Mouse (Mus musculus): ENCODE results near the gene Spdef.
A peak's percentile ranks its signal among the peaks of the same experiment; 100 is the strongest.

Gene Spdef

DNA sequence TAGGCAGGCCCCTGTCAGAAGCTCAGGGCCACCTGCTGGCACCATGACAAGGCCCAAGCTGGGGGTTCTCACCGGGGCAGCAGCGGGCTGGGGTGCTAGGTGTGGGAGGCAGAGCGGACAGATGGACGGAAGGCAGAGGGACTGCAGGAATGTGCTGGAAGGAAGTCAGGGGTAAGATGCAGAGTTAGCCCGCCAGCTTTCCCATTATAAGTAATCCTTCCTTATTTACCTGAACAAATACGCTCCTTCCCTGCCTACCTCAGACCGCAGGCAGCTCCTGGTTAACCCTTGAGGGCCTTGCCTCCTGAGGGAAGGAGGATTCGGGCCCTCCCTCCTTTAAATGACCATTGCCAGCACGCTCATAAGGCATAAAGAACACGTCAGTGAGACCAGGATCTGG, at the start of gene Spdef:
Gene Spdef (minus strand): TSS at position 186 of the 400 bp plus-strand sequence.
- no peak for DNase-seq (ENCODE audit: extremely low spot score)

DNA sequence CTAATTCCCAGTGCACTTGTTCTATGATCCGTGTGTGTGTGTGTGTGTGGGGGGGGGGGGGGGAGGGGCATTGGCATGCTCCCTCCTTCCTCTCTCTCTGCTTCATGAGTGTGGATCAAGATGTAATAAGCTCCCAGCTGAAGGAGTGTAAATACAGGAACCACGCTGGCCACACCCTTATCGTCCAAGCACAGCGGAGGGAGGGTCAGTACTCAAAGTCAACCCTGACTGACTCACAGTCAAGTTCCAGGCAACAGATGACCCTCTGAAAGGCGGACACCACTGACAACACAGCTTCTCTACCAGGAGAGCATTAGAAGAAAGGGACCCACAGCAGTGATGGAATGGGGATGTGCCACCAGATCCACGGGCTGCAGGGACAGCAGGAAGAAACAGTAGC, 49.1 kb upstream of the Spdef start:
- no peak for DNase-seq (ENCODE audit: extremely low spot score)

GRCm38 (mm10) chr17:27774198-27774597, 45.4 kb upstream of the Spdef start:
- no peak for DNase-seq (ENCODE audit: extremely low spot score)

- no peak for DNase-seq (ENCODE audit: extremely low spot score)
Observed at GRCm38 (mm10) chr17:27771616-27772015, 42.9 kb upstream of the Spdef start.

DNA sequence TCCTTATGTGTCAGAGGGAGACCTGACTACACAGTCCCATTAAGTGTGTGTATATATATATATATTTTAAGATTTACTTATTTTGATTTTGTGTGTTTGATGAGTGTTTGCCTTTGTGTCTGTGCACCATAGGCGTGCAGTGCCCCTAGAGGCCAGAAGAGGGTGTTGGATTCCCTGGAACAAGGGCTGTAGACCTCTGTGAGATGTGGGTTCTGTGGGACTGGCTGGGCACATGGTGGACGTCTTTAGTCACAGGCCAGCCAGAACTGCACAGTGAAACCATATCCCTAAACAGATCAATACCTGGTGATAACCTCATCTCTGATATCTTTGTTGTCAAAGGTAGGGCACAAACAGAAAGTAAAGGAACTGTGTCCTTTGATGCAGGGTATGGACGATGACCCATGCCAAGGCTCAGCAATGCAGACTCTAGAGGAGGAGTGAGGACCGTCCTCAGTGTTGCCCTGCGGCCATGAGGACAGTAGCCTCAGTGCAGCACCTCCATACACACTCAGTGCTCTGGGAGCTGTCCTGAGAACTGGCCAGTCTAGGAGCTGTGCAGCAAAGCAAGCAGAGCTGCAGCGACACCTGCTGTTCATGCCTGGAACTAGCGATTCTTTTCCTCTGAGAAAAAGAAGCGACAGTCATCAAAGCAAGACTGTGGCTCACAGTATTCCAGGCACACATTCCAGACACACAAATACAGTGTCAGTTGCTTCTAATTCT, 40.2 kb upstream of the Spdef start:
- peak; percentile 68 for DNase-seq (ENCODE audit: extremely low spot score)

GRCm38 (mm10) chr17:27767543-27767942, 38.8 kb upstream of the Spdef start:
- no peak for DNase-seq (ENCODE audit: extremely low spot score)

DNA sequence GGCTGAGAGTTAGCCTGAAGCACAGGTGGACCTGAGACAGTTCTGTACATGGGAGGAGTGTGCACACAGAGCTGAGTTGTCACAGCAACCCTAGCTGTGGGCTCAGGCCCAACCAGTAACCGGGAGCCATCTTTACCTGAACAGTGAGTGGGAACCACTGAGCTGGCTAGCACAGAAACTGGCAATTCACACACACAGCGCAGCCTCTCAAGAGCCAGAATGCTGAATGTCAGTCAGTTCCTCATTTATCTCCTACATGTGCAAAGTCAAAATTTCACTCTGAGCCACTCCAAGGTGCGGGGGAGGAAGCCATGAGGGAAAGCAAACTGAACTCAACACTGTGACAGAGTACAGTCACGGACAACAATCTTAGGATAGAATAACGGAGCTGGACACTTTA, 38.4 kb upstream of the Spdef start:
- no peak for DNase-seq (ENCODE audit: extremely low spot score)

DNA sequence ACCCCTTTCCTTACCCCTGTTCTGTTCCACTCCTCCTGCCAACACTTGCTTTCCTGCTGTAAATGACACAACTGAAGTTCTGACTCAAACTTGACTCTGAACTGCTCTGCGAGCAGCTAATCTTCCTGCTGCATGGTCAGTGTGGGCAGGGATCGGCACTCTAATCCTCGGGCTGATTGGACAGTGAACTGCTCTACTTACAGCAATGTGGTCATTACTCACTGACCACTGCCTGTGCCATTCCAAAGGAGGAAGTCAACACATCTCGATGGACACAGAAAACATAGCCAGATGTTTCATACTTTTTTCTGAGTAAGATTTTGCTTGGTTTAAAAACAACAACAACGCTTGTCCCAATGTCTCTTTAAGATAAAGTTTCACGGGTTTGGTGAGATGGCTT, 36.3 kb upstream of the Spdef start:
- DNase-seq (ENCODE audit: extremely low spot score) = no peak

DNA sequence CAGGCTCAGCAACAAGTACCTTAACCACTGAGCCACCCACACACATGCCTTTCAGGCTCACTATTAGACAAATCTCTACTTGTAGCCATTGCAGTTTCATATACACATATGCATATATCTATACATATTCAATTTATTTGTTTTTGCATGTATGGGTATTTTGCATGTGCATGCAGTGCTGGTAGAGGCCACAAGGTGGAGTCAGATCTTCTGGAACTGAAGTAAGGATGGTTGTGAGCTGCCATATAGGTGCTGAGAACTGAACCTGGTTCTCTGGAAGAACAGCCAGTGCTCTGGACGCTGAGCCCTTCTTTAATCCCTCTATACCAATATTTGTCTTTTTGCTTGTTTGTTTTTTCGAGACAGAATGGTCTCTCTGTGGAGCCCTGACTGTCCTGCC, 35.7 kb upstream of the Spdef start:
- no peak for DNase-seq (ENCODE audit: extremely low spot score)

DNA sequence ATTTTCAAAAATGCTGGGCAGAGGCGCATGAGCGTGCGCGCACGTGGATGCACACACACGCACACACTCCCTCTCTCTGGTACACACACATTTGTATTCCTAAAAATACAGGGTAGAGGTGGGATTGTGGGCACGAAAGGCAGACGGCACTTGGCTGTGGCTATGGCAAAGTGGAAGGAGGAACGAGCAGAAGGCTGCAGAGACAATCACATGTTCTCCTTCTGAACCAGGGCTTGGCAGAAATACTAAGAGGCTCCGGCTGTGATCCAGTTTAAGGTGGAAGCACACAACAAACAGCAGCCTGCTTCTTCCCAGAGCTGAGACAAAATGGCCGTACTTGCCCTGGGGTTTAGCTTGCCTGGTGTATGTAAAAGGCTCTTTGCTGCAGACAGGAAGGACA, 34.1 kb upstream of the Spdef start:
- DNase-seq (ENCODE audit: extremely low spot score) = no peak

- peak; percentile 74 for DNase-seq (ENCODE audit: extremely low spot score)
Observed at GRCm38 (mm10) chr17:27761639-27762336, 33.0 kb upstream of the Spdef start.

DNA sequence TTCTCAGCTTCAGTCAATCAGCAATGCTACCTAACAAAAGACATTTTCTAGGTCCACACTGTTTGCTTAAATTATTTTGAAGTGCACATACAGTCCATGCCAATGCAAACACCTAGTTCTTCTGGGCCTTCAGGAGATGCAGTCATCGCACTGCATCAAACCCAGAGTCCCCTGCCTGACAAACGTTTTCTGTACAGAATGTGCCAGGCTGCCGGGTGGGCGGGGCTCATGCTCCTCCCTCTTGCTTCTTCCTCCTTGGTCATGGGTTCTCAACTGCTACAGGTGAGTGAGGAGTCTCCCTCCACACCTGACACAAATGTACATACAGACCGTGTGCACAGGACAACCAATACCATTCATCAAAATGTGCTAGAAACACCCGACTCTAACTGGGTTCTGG, 31.4 kb upstream of the Spdef start:
- no peak for DNase-seq (ENCODE audit: extremely low spot score)

- no peak for DNase-seq (ENCODE audit: extremely low spot score)
Observed at GRCm38 (mm10) chr17:27751314-27752202, 22.8 kb upstream of the Spdef start.

DNA sequence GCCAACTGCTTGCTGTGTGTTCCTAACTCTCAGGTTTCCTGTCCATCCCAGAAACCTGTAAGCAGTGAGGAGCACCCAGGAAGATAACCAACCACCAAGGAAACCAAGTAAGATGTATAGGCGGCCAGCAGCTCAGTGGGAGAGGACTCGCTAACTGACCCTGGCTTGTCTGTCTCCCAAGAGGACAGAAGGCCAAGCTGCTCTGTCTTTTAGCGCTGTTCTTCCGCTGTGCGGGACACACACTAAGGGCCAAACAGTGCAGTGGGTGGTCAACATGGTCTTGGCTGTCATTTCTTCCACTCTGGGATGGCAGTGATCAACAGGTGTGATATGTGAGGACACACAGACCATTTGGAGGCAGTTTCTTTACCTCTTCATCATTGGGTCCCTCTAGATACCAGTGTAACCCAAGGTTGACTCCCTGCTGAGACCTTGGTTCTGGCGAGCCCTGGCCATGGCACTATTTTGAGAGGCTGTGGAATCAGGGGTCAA, 21.7 kb upstream of the Spdef start:
- no peak for DNase-seq (ENCODE audit: extremely low spot score)

- DNase-seq (ENCODE audit: extremely low spot score) = no peak
Observed at GRCm38 (mm10) chr17:27748123-27748522, 19.4 kb upstream of the Spdef start.

- no peak for DNase-seq (ENCODE audit: extremely low spot score)
Observed at GRCm38 (mm10) chr17:27746446-27746845, 17.7 kb upstream of the Spdef start.

GRCm38 (mm10) chr17:27740961-27741360, 12.2 kb upstream of the Spdef start:
- no peak for DNase-seq (ENCODE audit: extremely low spot score)

- DNase-seq (ENCODE audit: extremely low spot score) = no peak
Observed at GRCm38 (mm10) chr17:27734344-27735073, 5.8 kb upstream of the Spdef start.

DNA sequence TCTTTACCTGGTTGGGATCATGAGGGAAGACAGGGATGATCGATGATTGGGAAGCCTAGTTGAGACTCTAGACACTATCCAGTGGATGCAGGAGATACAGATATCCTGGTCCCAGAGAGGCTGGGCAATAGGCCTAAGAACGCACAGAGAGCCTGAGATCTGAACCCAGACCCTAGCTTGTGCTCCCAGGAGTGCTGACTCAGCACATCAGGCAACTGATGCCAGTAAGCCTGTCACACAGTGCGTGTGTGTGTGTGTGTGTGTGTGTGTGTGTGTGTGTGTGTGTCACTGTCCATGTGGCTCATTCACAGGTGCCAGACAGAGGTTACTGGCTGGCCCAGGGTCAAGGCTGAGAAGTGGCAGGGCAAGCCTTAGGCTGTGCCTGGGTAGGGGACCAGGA, 3.9 kb upstream of the Spdef start:
- DNase-seq (ENCODE audit: extremely low spot score) = no peak

- DNase-seq (ENCODE audit: extremely low spot score) = no peak
Observed at GRCm38 (mm10) chr17:27732152-27732551, 3.4 kb upstream of the Spdef start.

GRCm38 (mm10) chr17:27726527-27726926, 2.2 kb downstream of the Spdef start:
- DNase-seq (ENCODE audit: extremely low spot score) = no peak

GRCm38 (mm10) chr17:27725412-27725811, 3.3 kb downstream of the Spdef start:
- DNase-seq (ENCODE audit: extremely low spot score) = no peak
